Mouse (Mus musculus): ENCODE measurements around the gene Ttll1. TPM values are rescaled to one million over a fixed set of nuclear protein-coding genes. Genes with fewer than 3 reads are reported as not detected.
"Not testable (repeated sequence)": the region's sequence is repeated elsewhere in the genome, so short reads cannot be mapped to it uniquely, and the experiment has no call there.

The Ttll1 gene
- total RNA-seq, 2 experiments from 2014 or later: 33.8 to 38.1 TPM

DNA sequence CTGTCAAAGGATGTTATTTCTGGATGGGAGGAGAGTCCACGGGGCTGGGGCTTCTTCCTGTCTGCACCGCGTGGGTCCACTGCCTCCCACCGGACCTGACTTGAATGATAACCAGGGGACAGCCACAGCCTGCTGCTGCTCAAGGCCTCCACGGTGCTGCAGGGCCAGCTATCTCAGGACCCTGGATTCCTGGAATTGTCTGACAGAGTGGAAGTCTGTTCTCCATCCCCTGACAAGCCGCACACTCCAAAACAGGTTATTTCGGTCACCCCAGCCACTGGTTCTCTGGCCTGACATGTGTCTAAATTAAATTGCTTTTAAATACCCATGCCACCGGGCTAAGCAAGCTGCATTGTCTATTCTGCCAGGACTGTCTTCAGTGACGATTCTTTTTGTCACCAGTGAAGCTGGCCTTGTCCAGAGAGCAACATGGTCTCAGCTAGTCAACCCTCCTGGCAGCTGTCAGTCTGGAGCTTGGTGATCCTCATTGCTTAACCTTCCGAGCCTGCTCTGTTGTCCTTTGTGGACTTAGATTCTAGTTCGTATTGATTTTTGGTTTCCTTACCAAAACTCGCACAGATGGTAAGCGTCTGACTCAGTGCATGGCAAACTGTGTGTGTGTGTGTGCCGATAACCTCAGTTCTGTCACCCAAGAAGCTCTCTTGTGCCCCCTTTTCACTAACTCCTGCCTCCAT, 13.1 kb upstream of the Ttll1 start:
- DNase-seq: no peak

GRCm38 (mm10) chr15:83523196-83523595, 12.5 kb upstream of the Ttll1 start:
- DNase-seq: no peak

DNA sequence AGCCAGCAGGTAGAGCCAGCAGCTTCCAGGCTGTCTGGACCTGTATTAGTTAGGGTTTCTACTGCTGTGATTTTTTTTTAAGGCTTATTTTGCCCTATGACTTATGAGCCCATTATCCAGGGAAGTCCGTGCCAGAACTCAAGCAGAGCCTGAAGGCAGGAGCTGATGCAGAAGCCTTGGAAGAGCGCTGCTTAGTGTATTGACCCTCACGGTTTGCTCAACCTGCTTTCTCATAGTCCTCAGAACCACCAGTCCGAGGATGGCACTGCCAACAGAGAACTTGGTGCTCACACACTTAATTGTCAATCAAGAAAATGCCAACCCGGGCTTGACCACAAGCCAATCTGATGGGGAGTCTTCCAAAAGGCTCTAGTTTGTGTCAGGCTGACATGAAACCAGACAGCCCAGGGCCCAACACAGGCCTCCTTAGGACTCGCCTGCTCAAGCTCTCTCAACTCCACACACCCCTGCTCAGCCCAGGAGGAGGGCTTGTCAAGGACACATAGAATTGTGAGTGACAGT, 10.2 kb upstream of the Ttll1 start:
- DNase-seq: no peak

DNA sequence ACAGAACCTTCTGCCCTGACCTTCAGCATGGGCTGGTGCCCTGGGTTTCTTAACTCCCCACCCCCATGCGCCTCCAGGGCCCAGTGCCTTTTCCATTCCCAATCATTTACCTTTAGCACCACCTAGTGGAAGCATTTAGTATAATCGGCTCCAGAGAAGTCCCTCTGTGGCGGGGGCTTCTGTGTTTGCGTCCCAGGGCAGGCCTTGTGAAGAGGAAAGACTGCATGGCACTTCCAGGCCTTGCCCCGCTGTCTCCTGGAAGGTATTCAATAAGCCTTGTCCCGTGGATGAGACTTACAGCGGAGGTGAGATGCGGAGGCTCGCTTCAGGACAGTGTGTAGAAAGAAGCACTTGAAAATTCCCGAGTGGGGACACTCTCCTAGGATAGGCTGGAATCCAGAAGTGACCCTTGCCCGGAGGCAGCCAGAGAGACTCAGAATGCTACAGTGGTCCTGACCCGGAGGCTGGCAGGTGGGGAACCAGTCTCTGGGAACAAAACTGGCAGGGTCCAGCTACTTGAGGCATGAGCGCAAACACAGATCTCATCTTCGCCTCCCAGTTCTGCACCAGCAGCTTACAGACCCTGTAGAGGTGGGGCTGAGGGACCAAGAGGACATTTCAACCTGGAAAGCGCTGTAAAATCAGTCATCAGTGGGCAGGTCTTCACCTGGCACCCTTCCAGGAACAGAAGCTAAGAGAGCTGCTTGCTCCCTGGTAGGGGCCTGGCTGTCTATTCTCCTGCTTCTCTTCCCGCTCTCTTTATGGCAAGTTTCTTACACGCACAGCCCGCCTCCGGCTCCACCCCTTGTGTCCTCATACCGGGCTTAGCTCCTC, 7.7 kb upstream of the Ttll1 start:
- DNase-seq: peak; percentile 47 to 56

GRCm38 (mm10) chr15:83515018-83515417, 4.3 kb upstream of the Ttll1 start:
- DNase-seq: no peak

GRCm38 (mm10) chr15:83512489-83513281, 2.0 kb upstream of the Ttll1 start:
- DNase-seq: no peak

GRCm38 (mm10) chr15:83509950-83510804, 516 bp downstream of the Ttll1 start:
- DNase-seq: no peak

- DNase-seq: not testable (repeated sequence)
These were observed 9.2 kb downstream of the Ttll1 start for GRCm38 (mm10) chr15:83501483-83501882.

DNA sequence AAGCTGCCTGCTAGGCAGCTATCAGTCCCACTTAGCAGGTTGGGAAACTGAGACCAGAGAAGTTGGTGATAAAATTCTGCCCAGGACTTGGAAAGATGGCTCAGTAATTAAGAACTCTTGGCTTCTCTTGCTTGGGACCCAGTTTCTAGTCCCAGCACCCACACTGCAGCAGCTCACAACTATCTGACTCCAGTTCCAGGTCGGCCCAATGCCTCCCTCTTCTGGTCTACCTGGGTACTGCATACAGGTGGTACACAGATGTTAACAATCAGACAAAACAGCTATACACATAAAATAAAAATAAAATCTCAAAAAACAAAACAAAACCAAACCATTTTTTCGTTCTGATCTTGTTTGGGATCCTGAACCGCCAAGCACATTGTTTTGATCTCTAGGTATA, 10.3 kb downstream of the Ttll1 start:
- DNase-seq: no peak

- DNase-seq: no peak
These were observed 11.4 kb downstream of the Ttll1 start for GRCm38 (mm10) chr15:83499211-83499755.

DNA sequence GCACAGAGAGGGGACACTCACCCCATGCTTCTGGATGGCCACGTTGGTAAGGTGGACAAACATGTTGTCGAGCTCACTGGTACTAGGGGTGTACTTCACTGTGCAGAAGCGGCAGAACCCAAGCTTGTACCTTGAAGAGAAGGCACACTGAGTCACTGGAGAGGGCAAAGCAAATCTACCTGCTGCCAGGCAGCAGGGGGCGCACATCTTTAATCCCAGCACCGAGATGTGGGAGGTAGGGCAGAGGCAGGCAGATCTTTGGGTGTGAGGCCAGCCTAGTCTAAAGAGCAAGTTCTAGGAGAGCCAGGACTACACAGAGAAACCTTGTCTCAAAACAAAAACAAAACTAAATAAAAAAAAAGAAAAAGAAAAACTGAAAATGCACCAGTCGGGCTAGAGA, 13.4 kb downstream of the Ttll1 start:
- no peak for DNase-seq

GRCm38 (mm10) chr15:83495787-83496367, 14.8 kb downstream of the Ttll1 start:
- no peak for DNase-seq

DNA sequence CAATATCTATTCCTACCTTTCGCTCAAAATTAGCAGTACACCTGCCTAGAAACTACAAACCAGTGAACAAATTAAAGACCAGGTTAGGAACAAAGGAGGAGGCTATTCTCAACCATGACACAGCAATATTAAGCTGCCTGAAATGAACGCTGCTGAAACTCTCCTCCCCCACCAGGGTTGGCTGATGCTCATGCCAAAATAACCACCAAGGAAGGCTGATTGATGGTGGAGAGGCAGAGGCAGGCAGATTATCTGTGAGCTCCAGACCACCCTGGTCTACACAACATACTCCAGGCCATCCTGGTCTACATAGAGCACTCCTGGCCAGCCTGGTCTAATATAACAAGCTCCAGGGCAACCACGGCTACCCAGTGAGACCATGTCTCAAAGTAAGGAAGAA, 15.5 kb downstream of the Ttll1 start:
- no peak for DNase-seq

- no peak for DNase-seq
These were observed 16.1 kb downstream of the Ttll1 start for GRCm38 (mm10) chr15:83494572-83494920.

DNA sequence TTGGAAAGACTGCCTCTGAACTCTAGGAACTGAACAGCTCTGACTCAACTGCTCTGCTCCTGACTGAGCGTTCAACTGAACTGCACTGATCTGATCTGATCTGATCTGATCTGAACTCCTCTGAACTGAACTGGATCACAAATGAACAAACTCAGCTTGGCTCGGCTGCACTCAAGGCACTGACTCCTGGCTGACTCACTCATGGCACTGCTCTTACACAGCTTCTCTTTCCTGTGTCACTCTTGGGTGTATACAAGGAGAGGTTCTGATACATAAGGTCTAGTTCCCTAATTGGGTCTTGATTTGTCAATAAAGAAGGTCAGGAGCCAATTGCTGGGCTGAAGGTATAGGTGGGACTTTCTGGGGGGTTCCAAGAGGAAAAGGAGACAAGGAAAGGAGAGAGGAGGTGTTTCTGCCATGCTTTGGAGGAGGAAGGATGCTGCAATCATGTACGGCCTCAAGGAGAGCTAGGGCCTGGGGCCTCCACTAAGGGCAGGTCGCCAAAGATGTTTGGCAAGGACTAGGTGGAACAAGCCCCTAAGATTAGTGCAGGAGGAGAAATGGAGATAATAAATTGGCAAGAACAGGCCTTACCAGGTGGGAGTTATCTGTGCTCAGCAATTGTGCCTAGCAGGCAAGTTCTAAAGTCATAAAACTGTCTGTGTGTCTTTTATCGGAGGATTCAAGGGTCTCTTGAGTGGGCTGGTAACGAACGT, 16.7 kb downstream of the Ttll1 start:
- no peak for DNase-seq

- no peak for DNase-seq
These were observed 18.8 kb downstream of the Ttll1 start for GRCm38 (mm10) chr15:83491891-83492290.

- no peak for DNase-seq
These were observed 21.2 kb downstream of the Ttll1 start for GRCm38 (mm10) chr15:83489471-83489870.

DNA sequence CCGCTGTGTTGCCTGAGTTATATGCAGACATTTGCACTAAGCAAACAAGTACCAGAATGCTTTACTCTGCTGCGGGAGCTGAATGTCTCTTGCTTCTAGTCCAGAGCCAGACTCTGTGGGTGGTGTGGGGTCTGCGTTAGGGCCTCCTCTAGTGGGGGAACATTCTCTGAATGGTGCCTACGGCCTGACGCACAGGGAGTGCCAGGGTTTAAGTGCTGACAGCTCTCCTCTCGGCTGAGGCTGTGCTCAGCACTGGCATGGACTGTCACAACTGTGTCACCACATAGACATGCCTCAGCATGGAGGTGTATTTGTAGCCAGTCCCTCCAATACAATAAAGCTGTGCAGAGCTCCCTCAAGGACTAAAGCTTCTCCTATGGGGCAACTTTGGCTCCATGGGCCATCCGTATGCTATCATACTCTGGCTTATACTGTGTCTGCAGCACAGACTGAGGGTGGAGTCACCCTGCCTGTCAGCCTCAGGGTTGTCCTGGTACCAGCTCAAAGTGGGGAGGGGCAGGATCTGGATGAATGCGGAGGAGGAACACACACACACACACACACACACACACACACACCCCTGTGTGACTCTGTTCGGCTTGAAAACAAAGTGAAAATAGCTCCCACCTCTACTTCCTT, 23.1 kb downstream of the Ttll1 start:
- peak in 1 of 2 experiments; percentile 14 for DNase-seq

GRCm38 (mm10) chr15:83484311-83484710, 26.4 kb downstream of the Ttll1 start:
- no peak for DNase-seq

DNA sequence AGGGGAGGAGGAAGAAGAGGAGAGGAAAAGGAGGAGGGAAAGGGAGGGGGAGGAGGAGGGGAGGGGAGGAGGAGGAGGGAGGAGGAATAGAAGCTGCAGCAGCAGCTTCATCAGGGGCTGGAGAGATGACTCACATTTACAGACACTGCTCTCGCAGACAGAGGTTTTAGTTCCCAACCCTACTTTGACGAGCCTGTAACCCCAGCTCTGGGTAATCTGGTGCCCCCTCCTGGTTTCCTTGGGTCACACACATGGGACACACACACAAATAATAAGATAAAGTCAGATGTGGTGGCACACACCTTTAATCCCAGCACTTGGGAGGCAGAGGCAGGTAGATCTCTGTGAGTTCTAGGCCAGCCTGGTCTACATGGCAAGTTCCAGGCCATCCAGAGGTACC, 27.2 kb downstream of the Ttll1 start:
- DNase-seq: no peak

All from layer of hippocampus, postnatal 36 days (tissue).